Comparison of ENCODE assay signal across 8 mouse cellular contexts in the genomic region with DNA sequence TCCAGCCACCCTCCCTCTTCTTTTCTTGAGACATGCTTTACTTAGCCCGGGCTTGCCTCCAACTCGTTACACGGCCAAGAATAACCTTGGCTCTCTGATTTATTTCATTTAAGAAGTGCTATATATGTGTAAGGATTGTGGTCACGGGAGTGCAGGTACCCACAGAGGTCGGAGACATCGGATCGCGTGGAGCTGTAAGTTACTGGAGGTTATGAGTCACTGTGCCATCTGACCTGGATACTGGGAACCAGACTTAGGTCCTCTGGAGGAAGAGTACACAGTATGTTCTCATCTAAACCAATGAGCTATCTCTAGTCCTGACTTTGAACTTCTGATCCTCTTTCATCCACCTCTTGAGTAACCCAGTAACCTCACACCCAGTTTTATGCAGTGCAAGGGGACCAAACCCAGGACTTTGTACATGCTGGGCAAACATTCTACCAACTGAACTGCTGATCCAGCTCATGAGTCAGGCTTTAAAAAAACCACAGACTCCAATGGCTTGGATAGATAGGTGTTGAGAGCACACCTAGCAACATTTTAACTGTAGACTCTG. TPM values are rescaled to one million over a fixed set of nuclear protein-coding genes. Genes with fewer than 3 reads are reported as not detected.
DNase-seq lines count a peak whose midpoint lies in the region; ATAC-seq and TF ChIP-seq lines count a peak whose summit lies in the region.

No protein-coding gene starts in this region.

- no peaks in the 10 kb centered on the region for H3K79me2 ChIP-seq in heart, adult 2 months (replicated peaks; ENCODE audit: control insufficient read depth, insufficient read depth, low read length)

- no peak for TF ChIP-seq EP300 in heart, adult 2 months (IDR thresholded peaks at IDR 0.05; ENCODE audit: insufficient read depth, low read depth, low read length)

- peaks cover 7% of the 10 kb centered on the region; the same call in 1 of the 2 replicates for H3K36me3 ChIP-seq in heart, adult 2 months (ENCODE audit: control insufficient read depth, insufficient read depth, low read length)
- no peaks in the 10 kb centered on the region for H3K36me3 ChIP-seq in embryonic facial prominence, embryonic 13.5 days
- H3K36me3 ChIP-seq in limb, embryonic 10.5 days: no peaks in the 10 kb centered on the region

- peak overlapping the region; percentile 69 for H3K27ac ChIP-seq in heart, adult 2 months
- peak overlapping the region; percentile 86 for H3K27ac ChIP-seq in embryonic facial prominence, embryonic 13.5 days
- 0 out of 2 replicates have a peak overlapping the region, but pooled peaks have one; percentile 75 for H3K27ac ChIP-seq in limb, embryonic 10.5 days

- no peaks in the 10 kb centered on the region for H3K9me3 ChIP-seq in embryonic facial prominence, embryonic 13.5 days
- no peaks in the 10 kb centered on the region for H3K9me3 ChIP-seq in limb, embryonic 10.5 days (replicated peaks)

- no peak for TF ChIP-seq CTCF in heart, adult 2 months (IDR thresholded peaks at IDR 0.05)

- intact Hi-C loops in heart, adult 2 months (cut with DNase I): no loop called here

- no peak overlapping the region for H3K9ac ChIP-seq in heart, adult 2 months (ENCODE audit: low read depth, low read length)
- H3K9ac ChIP-seq in embryonic facial prominence, embryonic 13.5 days: no peak overlapping the region

- no peak for TF ChIP-seq POLR2A in heart, adult 2 months (IDR thresholded peaks at IDR 0.05; ENCODE audit: insufficient read depth, low read depth, low read length)

- WGBS in heart, adult 2 months: 59% methylated on average over 8 of the region's 8 CpGs
- WGBS in embryonic facial prominence, embryonic 13.5 days: 76% methylated on average over 8 of the region's 8 CpGs
- 90% methylated on average over 8 of the region's 8 CpGs for WGBS in limb, embryonic 10.5 days

- H3K4me2 ChIP-seq in embryonic facial prominence, embryonic 13.5 days: no peak overlapping the region

- H3K4me1 ChIP-seq in heart, adult 2 months (ENCODE audit: control insufficient read depth, insufficient read depth, low read length): peaks cover 21% of the 10 kb centered on the region
- peaks cover 46% of the 10 kb centered on the region for H3K4me1 ChIP-seq in embryonic facial prominence, embryonic 13.5 days
- H3K4me1 ChIP-seq in limb, embryonic 10.5 days: peaks cover 34% of the 10 kb centered on the region

- H3K27me3 ChIP-seq in heart, adult 2 months (ENCODE audit: control insufficient read depth, insufficient read depth, low read length): no peaks in the 10 kb centered on the region
- peaks cover 10% of the 10 kb centered on the region; the same call in 1 of the 2 replicates for H3K27me3 ChIP-seq in embryonic facial prominence, embryonic 13.5 days
- H3K27me3 ChIP-seq in limb, embryonic 10.5 days (ENCODE audit: low read depth, poor library complexity, severe bottlenecking): no peaks in the 10 kb centered on the region

- DNase-seq in heart, adult 2 months: no peak
- no peak for DNase-seq in heart, postnatal 4 days
- peak; percentile 59 for DNase-seq in 3T3-L1 (ENCODE audit: low read depth, low spot score)
- no peak for DNase-seq in limb, embryonic 10.5 days (ENCODE audit: low spot score)
- DNase-seq in Muller cell, postnatal 12 days (ENCODE audit: inconsistent ontology term): no peak
- DNase-seq in spleen, adult 12 weeks (ENCODE audit: low spot score): no peak

- H3K4me3 ChIP-seq in heart, adult 2 months: no peak overlapping the region
- no peak overlapping the region for H3K4me3 ChIP-seq in embryonic facial prominence, embryonic 13.5 days
- no peak overlapping the region for H3K4me3 ChIP-seq in limb, embryonic 10.5 days

- no peak for ATAC-seq in embryonic facial prominence, embryonic 13.5 days (ENCODE audit: insufficient number of reproducible peaks, insufficient read depth, low FRiP score, low TSS enrichment, low read depth)
- ATAC-seq in megakaryocyte, adult 5-6 weeks (ENCODE audit: poor library complexity, severe bottlenecking): no peak

RNA-seq across cellular contexts. Expression of gene Chd2, which starts 46.8 kb away (rescaled TPM):
- 10 to 100 TPM; 38.1 to 43.3 TPM for total RNA-seq in heart, adult 2 months (2021)
- 32.9 and 38.0 TPM in 2 replicates for polyA plus RNA-seq in heart, adult 2 months (2012; rRNA removed)
- 10 to 100 TPM; 57.3 to 61.0 TPM for total RNA-seq in heart, postnatal 4 days (2021)
- 62.3 and 65.6 TPM in 2 replicates for polyA plus RNA-seq in embryonic facial prominence, embryonic 13.5 days (2015; fragmentation: Nextera tagmentation; extraction: Ambion mirVana)
- 33.7 and 53.2 TPM in 2 replicates for polyA plus RNA-seq in limb, embryonic 10.5 days (2016; fragmentation: Nextera tagmentation; extraction: Ambion mirVana)
- total RNA-seq in megakaryocyte, adult 5-6 weeks (2015): 51.4 and 54.4 TPM in 2 replicates
- 88.6 and 119 TPM in 2 replicates for total RNA-seq in megakaryocyte, adult 5-6 weeks (2017)
